Mouse (Mus musculus) A20 (cell line): ENCODE measurements around the gene Mfap3.

ENCODE experiments used
- DNase-seq: peaks from one replicate; pipeline ENCODE4 v3.0.0-alpha.2; 2011; ENCODE audit warnings: low read depth, low spot score

The Mfap3 gene

DNA sequence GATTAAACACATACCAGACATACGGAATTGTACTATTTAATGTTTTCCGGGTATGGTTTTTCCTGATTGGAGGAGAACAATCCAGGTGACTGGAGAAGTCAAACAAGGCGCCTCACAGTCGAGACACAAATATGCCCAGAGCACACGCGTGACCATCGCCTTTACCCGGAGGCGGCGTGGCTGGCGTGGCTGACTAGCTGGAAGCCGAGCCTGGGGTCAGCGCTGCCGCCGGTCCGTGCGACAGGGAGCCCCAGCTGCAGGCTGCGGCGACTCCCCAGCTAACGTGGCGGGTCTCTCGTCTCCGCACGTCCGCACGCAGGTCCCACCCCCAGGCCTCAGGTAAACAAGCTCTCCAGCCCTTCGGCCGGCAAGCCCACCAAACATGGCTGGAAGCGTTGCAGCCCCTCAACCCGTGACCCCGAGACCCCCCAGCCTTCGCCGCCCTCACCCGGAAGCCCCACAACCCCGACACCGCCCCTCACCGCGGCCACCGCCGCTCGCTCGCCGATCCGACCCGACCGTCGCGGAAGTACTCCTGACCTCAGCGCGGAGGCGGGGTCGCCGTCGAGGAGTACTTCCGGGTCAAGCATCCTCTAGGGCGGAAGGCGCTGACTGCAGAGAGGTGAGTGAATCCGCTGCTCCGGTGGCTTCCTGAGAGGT lies at the start of gene Mfap3, which contains the start of gene Fam114a2:
Gene Mfap3 (plus strand): TSS at position 574 of the 660 bp plus-strand sequence.
Gene Fam114a2 (minus strand): TSS at position 527 of the 660 bp plus-strand sequence.
- peak; percentile 95 for DNase-seq

DNA sequence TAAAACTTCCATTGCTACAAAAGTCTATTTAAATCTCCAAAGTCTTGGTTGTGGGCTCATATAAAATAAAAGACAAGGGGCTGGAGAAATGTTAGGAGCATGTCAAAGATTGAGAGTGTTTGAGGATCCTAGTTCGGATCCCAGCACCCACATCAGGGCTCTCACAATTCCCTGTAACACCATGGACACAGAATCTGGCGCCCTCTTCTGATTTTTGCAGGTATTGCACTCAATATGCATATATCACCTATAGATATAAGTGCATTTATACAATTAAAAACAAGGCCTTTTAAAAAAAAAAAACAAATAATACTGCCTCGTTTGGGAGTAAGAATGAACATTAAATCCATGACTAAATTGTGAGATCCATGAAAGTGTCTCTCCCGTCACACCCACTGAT lies 49.8 kb upstream of the Mfap3 start:
- DNase-seq: no peak

GRCm38 (mm10) chr11:57470056-57470455 lies 48.4 kb upstream of the Mfap3 start:
- DNase-seq: no peak

GRCm38 (mm10) chr11:57470979-57471378 lies 47.5 kb upstream of the Mfap3 start:
- no peak for DNase-seq

DNA sequence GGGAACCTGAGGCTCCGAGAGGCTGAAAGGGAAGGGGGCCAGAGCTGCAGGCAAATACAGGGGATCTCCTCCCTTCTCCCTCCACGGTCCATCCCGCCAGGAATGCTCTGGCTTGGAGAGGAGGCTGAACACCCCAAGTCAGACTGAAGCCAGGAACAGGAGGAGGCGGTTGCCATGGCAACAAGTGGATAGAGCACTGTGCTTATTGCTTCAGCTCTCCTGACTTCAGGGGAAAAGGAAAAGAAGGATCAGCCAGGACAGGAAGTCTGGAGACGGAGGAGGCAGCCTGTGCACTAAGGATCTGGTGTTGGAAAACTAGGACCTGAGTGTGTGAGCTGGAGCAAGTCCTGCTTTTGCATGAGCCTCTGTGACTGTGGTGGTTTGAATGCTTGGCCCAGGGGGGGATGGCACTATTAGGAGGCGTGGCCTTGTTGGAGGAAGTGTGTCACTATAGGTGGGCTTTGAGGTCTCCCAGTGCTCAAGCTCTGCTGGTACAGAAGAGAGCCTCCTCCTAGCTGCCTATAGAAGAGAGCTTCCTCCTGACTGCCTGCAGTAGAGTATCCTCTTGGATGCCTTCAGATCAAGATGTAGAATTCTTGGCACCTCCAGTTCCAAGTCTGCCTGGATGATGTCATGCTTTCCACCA lies 44.0 kb upstream of the Mfap3 start:
- DNase-seq: no peak

GRCm38 (mm10) chr11:57475119-57475518 lies 43.3 kb upstream of the Mfap3 start:
- DNase-seq: peak; percentile 37

- no peak for DNase-seq
Measured at GRCm38 (mm10) chr11:57478077-57478476, 40.4 kb upstream of the Mfap3 start.

- no peak for DNase-seq
Measured at GRCm38 (mm10) chr11:57488436-57488835, 30.0 kb upstream of the Mfap3 start.

GRCm38 (mm10) chr11:57496462-57497039 lies 21.9 kb upstream of the Mfap3 start:
- DNase-seq: no peak

DNA sequence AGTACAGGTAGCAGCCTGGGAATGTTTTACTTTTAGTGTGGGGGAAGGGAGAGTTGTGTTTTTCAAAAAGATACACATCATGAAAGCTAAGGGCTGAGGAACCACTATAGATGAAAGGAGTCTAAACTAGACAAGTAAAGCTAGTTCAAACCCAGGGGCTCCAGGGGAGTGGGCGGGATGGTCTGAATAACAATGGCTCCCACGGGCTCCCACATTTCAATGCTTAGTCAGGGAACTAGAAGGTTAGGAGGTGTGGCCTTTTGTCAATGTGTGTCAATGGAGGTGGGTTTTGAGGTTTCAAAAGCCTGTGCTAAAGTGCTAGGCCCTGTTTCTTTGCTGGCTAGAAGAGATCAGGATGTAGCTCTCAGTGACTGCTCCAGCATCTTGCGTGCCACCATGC lies 20.8 kb upstream of the Mfap3 start:
- DNase-seq: no peak

DNA sequence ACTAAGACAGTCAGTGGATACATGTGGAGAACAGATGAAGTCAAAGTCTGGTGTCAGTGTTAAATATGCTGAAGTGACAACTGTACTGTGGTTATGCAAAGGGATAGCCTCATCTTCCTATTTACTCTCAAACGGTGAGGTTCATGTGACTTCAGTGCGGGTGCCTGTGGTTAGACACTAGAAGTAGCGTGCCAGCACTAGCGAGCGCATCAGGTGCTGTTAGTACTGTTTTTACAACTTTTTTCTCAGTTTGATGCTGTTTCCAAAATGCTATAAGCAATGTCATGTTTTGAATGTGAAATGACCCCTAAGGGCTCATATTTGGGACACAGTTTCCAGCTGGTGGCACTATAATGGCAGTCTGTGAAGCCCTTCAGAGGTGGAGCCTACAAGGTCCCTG lies 20.2 kb upstream of the Mfap3 start:
- no peak for DNase-seq

- no peak for DNase-seq
Measured at GRCm38 (mm10) chr11:57503155-57503554, 15.3 kb upstream of the Mfap3 start.

- no peak for DNase-seq
Measured at GRCm38 (mm10) chr11:57506899-57507298, 11.6 kb upstream of the Mfap3 start.

DNA sequence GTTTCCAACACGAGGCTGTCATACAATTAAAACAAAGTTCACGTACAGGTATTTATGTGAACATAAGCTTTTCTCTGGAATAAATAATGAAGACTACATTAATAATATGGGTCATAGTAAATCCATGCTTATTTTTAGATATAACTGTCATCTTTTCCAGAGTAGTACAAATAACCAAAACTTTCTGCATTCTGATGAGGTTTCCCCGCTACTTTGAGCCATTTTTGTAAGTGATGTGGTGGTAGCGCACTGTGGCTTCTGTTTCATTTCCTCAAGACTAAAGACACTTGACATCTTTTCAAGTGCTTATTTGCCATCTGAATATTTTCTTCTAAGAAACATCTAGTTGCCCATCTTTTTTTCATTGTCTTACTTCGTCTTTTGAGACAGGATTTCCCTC lies 3.2 kb upstream of the Mfap3 start:
- no peak for DNase-seq

GRCm38 (mm10) chr11:57516946-57517441 lies 1.5 kb upstream of the Mfap3 start:
- DNase-seq: no peak

DNA sequence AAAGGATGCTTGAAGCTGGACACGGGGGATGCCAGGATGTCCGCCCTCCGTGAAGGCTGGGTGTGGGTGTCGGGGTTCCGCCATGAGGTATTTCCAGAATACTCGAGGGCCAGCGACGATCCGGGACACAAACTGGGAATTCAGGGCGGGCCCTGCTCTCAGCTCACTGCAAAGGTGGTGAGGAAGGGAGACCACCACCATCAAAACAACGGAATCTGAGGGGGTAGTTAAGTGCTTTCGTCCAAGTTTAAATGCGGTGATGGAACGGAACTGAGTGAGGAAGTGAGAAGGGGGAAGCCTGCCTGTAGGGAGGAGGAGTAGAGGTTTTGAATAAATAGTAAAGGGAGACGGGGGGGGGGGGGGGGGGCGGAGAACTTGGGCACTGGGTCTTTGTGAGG lies 286 bp downstream of the Mfap3 start:
- DNase-seq: no peak

GRCm38 (mm10) chr11:57519304-57519703 lies 840 bp downstream of the Mfap3 start:
- DNase-seq: no peak

- no peak for DNase-seq
Measured at GRCm38 (mm10) chr11:57521206-57521605, 2.7 kb downstream of the Mfap3 start.

DNA sequence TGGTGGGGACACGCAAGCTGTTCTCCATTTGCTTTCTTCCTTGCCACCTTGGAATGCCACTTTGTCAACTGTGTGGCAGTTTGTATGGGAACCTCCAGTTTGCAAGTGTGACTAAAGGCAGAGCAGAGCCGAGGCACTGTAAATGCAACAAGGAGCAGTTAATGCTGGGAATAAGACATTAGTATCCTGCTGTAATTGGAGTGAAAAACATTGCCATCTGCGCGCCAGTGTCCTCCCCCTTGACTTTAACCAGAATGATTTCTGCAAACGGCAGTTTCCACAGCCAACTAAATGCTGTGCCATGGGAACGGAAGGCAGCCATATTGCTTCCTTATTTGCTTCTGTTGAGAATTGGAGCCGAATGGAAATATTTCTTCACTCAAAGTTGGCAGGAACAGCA lies 3.6 kb downstream of the Mfap3 start:
- no peak for DNase-seq

- DNase-seq: no peak
Measured at GRCm38 (mm10) chr11:57523418-57523817, 5.0 kb downstream of the Mfap3 start.

GRCm38 (mm10) chr11:57524597-57524996 lies 6.1 kb downstream of the Mfap3 start:
- DNase-seq: no peak

GRCm38 (mm10) chr11:57525900-57526299 lies 7.4 kb downstream of the Mfap3 start:
- DNase-seq: no peak

DNA sequence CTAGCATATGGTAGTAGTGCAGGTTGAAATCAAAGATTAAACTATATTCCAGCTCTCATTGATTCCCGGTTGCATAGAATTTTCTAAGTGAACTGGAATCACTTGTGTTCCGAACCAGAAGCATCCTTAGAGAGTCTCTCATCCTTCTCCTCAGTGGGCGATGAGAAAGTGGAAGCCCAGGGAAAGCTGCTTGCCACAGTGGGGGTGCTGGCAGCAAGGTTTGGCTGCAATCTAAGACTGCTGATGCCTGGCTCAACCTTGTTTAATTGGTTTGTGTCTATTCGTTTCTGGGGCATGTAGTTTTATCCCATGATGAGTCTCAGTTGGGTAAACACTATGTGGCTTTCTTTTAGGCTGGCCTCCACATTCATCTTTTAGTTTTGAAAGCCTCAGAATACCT lies 9.0 kb downstream of the Mfap3 start:
- no peak for DNase-seq
